Mouse (Mus musculus) adipocyte (in vitro differentiated cells): ENCODE measurements around the gene Slc35f6.
"Not testable (repeated sequence)": the region's sequence is repeated elsewhere in the genome, so short reads cannot be mapped to it uniquely, and the experiment has no call there.

ENCODE experiments used
- DNase-seq: peaks from one replicate; pipeline ENCODE4 v3.0.0-alpha.2; 2016; ENCODE audit warnings: low spot score

Gene Slc35f6

DNA sequence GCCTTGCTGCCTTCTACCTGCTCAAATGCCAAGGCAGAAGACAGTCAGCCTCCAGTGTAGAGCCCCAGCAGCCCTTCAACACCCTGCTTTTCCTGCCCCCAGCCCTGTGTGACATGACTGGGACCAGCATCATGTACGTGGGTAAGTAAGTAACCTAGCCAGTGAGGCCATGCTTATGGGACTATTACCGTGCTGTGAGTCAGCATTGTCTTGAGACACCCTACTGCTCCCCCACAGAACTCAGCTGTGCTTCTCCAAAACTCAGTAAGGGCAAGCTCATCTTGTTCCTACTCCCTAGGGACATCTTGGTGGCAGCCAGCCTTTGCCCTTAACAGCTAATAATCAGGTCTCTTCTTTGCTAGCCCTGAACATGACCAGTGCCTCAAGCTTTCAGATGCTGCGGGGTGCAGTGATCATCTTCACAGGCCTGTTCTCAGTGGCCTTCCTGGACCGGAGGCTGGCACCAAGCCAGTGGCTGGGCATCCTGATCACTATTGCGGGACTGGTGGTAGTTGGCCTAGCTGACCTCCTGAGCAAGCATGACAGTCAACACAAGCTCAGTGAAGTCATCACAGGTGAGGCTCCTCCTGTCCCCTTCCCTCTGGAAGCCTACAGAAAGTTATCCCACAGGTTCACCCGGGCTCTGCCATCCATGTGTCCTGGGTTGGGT is 7.9 kb downstream of the Slc35f6 start:
- DNase-seq = no peak

DNA sequence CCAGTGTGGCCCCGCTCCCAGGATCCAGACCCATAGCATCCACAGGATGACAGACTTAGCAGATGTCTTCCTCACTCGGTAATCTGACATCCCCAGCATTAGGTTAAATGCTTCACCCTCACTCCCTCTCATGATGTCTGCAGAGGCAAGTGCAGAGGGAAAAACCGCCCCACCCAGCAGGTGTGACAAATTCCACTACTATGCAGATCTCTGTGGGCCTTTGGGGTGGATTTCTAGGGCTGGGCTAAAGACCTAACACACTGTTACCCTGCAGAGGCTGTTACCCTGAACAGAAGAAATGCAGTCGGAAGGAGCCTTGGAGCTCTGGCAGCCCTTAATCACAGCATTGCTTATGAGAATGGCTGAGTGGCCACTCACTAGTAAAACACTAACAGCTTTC is 11.3 kb downstream of the Slc35f6 start:
- no peak for DNase-seq

DNA sequence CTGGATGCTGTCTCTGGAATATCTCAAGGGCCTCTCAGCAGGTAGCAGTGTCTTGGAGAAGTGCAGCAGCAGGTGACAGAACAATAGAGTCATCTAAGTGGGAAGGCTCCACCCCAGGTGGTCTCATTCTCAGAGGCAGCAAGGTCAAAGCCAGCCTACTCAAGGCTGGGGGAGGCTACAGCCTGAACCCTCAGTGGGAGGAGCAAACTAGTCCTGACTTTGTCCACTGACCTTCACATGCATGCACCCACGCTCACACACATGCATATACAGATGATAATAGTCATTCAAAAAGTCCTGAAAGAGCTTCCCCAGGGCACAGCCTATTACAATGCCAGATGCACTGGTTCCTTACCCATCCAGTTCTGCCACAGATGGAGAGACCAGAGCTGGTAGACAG is 12.5 kb downstream of the Slc35f6 start:
- DNase-seq = no peak

DNA sequence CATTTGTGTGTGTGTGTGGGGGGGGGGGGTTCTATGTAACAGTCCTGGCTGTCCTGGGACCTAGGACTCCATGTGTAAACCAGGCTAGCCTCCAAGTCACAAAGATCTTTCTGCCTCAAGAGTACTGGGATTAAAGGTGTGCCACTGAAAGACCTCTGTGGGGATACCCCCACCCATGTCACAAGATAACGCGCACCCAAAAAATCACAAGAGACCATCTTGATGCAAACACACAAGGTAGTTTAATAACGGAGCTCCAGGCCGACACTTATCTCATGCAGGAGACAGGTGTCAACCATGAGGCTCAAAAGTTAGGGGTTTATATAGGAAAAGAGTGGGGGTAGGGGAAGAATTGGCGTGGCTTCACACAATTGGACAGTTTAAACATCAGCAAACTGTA is 13.1 kb downstream of the Slc35f6 start:
- no peak for DNase-seq

DNA sequence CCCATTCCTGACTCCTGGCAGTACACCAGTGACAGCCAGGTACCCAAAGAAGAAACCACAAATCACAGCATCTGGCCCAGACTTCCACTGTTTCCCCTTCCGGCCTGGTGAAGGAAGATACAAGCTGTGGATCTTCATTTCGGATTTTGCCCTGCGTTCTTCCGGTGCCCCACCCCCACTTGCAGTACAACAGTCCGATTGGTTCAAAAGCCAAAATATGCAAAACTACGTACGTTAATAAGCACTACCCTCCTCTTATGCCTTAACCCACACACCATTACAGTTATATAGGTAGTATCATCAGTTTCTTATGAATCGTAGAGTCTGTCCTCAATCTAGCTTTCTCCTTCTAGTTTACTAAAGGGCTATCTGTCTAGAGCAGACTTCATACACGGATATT is 17.6 kb downstream of the Slc35f6 start:
- DNase-seq = no peak

DNA sequence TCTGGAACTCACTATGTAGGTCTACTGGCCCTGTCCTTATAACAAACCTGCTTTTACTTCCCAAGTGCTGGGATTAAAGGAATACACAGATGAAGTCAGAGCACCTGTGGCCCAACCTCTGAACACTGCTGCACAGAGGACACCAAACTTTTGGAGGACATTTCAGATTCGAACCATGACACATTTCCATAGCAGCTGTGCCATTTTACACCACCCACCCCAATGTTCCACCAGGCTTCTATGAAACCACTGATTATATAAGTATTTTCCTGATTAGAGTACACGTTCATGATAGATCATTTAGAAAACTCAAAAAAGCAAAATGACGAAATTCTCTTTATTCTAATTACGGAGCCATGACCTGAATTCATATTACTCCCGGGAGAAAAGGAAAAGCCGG is 18.2 kb downstream of the Slc35f6 start:
- no peak for DNase-seq

DNA sequence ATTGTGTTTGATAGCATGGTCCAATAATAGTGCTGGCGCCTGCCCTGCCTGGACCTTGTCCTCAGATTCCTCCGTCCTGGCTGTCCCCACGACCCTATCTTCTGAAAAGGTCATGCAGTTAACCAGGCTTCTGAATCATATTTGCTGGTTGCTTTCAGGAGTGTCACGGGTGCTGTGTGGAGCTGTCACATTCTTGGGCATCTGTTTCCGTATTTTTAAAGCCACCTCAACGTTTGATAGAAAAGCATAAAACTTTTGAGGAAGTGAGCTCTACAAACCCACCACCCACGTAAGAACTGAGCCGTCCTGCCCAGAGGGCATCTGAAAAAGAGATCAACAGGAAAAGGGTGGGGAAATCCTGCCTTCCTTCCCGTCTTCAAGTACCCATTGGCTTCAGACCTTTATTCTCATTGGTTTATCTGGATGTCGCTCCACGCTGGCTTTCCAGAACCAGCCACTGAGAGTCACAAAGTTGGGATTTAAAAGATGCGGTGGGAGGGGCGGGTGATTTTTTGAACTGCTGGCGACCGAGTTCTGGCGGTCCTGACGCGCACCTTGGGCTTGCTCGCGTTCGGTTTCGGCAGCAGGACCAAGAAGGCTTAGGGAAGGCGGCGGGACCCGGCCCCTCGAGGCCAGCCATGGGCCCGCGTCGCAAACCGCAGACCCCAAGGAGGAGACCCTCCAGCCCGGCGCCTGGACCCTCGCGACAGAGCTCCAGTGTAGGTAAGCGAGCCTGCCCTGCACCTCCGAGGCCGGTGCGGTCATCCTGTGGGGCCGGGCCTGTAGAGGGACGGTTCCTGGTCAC is 18.9 kb downstream of the Slc35f6 start, which contains the start of gene Cenpa:
Gene Cenpa, plus strand, starts transcription at position 387 of the 805 bp plus-strand sequence.
- peak; percentile 96 for DNase-seq

DNA sequence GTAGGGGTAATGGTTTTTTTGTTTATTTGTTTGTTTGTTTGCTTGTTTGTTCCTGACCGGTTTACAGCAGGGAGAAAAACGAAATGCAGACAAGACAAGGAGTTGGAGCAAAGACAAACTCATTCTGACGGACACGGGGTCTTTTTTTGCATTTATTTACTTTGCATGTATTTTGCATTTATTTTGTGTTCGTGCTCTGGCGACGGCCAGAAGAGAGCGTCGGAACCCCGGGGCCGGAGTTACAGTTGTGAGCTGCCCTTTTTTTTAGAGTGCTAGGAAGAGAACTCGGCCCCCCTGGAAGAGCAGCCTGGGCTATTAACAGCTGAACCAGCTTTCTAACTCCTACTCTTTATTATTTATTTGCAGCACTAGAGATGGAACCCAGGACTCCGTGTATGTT is 19.5 kb downstream of the Slc35f6 start:
- no peak for DNase-seq

DNA sequence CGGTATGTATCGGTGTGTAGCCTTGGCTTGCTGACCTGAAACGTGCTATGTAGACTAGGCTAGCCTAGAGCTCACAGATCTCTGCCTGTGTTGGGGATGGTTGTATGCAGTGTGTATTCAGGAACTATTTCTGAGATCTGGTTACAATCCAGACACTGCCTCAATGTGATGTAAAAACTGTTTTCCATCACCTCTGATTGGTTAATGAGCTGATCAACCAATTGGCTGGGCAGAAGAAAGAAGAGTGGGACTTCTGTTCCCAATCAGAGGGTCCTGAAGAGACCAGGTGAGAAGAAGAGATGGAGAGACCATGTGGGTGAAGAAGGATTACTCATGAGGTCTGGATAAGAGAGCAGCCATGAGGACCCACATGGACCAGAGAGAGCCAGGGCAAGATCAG is 20.0 kb downstream of the Slc35f6 start:
- no peak for DNase-seq

DNA sequence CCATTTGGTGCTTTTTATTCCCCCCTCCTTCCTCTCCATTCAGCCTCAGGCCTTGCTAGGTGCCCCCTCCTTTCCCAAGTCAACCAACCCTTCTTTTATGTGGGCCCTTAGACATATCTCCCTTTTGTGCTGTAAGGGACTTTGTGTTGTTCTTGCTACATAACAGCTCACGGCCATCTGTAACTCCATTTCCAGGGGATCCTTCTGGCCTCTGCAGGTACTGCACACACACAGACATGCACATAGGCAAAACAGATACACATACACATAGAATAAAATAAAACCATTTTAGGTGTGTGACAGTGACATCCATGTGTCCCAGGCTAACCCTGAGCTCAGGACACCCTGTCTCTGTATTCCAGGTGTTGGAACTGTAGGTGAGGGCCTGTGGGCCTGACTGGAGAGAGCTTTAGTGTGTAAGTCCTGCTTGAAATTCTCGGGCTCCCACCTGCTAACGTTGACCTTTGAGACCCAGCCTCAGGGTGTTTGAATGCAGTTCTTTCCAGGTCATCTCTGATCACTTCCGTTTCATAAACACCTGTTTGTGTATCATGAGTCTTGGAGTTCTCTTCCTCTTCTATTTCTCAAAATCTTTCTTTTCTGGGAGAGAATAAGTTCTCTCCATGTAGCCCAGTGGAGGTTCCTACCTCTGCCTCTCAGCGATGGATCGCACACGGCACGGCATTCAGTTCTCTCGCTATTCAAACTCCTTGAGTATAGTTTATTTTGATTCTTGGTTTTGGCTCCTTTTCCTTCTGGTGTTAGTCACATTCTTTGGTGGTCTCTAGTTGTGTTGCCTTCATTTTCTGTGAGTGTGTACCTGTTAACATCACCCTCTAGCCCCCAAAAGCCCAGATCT is 21.1 kb downstream of the Slc35f6 start:
- no peak for DNase-seq

DNA sequence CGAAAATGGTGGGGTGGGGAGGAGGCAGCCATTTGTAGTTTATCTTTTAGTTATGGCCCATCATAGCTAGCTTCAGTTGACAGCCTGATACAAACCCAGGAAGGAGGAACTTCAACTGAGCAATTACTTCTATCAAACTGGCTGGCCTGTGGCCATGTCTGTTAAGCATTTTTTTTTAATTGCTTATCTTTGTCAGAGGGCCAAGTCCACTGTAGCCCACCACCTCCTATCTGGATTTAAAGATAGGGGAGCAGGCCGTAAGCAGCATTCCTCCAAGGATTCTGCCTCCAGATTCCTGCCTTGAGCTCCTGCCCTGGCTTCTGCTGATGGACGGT is 21.7 kb downstream of the Slc35f6 start:
- no peak for DNase-seq

DNA sequence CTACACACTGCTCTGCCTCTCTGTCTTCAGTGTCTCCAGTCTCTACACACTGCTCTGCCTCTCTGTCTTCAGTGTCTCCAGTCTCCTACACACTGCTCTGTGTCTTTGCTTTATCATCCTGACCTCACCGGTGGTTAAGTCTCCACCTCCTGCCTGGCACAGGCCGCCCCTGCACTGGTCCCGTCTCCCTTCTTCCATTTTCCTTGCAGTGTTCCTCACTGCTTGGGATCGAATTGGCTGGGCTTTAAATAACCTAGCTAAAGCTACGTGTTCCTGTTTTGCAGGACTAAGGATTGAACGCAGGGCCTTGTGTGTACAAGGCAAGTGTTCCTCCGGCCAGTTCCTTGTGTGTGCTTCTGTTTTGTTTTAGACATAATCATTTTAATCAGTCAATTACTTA is 22.4 kb downstream of the Slc35f6 start:
- no peak for DNase-seq

DNA sequence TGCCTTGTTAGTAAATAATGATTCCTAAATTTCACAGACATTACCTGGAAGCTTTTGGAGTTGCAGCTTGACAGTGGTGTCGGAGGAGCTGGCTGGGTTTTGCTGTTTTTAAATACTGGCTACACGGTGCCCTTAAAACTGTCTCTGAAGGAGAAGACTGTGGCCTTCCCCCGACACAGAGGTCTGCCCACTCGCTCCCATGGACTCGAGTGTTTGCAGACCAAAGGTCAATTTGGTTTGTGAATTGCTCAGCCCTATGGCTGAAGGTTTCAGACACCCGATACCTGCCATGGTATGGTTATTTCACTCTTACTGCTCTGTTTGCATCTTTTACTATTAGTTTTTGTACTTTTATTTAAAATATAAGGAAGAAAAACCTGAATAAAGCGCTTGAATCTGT is 26.3 kb downstream of the Slc35f6 start:
- no peak for DNase-seq

DNA sequence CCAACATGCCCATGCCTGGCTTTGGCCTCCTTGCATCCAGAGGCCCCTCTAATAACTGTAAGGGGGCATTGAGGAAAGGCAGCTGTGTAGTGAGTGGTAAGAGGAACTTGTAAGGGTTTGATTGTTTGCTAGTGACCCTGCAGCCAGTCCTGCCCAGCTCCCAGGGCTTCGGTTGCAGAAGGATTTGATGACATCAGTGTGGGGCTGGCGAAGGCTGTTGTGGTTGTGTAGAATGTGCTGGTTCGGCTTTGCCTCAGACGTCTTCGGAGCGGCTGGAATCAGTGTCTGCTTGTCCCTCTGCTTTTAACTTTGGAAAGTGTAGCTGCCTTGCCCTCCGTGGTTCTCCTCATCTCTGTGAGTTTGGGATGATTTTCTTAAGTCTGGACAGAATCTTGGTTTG is 29.1 kb downstream of the Slc35f6 start:
- DNase-seq = no peak

DNA sequence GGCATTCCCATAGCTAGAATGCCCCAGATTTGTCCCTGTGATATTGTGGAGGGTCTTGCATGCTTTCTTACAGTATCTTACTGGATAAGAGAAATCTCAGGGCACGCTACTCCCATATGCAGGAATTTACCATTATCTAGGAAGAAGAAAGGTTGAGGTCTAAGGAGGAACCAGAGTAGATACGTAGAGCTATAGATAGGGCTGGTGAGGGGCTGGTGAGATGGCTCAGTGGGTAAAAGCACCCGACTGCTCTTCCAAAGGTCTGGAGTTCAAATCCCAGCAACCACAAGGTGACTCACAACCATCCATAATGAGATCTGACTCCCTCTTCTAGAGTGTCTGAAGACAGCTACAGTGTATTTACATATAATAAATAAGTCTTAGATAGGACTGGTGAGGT is 30.3 kb downstream of the Slc35f6 start:
- not testable (repeated sequence) for DNase-seq

DNA sequence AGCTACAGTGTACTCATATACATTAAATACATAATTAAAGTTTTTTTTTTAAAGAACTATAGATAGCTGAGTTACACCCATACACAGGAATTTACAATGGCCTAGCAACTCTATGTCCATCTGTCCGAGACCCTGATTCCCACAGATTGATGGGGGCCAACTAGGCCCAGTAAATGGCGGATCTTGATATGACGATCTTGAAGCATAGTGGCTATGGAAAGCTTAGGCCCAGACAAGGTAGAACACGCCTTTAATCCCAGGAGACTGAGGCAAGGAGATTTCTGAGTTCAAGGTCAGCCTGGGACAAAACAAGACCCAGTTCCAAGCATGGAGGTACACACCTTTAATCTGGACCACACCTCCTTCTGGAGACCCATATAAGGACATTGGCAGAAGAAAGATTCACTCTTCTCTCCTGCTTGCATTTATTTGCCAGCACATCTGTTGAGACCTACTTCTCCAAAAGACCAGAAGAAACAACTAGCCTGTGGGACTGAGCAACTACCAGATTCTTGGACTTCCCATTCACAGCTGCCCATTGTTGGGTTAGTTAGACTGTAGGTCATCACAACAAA is 31.1 kb downstream of the Slc35f6 start:
- no peak for DNase-seq

DNA sequence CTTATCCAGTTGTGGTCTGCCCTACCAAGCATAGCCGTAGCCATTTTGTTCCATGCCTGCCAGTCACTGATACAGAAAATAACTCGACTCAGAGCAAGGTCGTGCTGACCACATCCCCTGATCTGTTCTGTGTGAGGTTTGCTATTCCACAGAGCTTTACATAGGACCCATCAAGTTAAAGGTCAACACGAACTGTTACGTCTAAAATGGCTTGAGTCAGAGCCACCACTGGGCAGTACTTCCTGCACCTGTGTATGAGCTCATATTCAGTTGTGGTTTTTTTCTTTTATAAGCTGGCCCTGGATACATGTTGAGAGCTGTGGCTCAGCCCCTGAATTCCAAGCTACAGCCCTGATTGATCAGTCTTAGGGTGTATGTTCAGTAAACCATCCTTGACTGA is 31.9 kb downstream of the Slc35f6 start:
- DNase-seq = no peak

DNA sequence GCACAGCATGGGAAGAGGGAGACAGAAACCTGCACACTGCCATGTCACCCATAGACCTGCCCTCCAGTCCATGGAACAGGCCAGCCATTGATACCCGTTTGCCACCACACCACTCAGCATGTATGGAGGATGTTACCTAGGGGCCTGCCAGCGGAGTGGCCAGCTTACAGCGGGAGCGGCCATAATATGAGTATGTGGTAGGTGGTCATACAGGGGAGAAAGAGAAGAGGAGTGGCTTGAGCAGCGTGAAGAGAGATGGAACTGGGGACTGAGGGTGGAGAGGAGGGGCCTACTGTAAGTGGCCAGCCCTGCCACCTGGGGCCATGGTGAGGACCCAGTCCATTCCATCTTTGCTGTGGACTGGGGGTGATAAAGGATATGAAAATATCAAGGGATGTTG is 34.2 kb downstream of the Slc35f6 start:
- no peak for DNase-seq

DNA sequence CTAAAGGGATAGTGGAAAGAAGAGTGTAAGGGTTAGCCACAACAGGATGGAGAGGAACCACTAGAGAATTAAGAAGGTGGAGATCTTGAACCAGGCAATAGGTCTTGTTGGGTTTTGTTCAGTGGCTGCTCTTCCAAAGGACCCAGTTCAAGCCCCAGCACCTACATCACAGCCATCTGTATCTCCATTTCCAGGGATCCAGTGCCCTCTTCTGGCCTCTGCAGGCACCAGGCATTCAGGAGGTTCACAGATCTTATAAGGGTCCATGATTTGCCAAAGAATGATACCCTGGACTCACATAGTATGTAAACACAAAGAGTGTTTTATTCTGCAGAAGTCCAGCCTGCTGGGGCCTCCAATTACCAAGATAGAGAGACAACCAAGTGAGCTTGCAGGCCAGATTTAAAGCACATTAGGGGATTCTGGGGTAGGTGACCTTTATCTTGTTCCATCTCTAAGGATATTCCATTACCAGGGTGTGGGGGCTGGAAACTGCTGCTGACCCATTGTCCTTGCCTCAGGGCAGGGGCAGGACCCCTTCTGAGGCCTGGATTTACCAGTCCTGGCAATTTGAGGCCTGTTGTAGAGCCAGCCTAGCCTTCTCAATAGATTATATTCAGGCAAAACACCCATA is 35.4 kb downstream of the Slc35f6 start:
- no peak for DNase-seq

DNA sequence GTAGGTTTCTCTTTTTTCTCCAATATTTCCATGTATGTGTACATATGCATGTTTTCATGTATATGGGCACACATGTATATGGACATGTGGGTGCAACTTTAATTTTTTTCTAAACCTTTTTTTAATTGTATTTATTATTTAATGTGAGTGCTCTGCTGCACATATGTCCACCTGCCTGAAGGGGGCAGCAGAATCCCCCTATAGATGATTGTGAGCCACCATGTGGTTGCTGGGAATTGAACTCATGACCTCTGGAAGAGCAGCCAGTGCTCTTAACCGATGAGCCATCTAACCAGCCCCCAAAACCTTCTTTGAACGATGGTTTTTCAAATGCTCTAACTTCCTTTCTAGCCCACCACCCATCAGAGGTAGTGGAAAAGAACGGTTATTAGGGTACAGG is 36.3 kb downstream of the Slc35f6 start:
- no peak for DNase-seq

DNA sequence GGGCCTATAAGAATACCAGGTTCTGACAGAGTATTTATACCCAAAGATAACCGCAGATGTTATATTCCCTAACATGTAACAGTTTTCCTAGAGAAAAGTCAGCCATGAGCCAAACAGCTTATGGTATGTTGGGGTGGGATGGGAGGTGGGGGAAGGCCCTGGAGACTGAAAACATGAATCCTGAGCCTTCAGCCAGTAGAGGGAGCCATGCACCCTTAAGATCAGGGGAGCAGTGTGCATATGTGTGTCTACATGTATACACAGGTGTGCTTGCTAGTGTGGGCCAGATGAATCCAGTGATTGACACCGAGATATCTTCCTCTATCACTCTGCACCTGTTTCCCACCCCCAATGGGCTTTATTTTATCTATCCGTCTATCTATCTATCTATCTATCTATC is 39.0 kb downstream of the Slc35f6 start:
- no peak for DNase-seq

DNA sequence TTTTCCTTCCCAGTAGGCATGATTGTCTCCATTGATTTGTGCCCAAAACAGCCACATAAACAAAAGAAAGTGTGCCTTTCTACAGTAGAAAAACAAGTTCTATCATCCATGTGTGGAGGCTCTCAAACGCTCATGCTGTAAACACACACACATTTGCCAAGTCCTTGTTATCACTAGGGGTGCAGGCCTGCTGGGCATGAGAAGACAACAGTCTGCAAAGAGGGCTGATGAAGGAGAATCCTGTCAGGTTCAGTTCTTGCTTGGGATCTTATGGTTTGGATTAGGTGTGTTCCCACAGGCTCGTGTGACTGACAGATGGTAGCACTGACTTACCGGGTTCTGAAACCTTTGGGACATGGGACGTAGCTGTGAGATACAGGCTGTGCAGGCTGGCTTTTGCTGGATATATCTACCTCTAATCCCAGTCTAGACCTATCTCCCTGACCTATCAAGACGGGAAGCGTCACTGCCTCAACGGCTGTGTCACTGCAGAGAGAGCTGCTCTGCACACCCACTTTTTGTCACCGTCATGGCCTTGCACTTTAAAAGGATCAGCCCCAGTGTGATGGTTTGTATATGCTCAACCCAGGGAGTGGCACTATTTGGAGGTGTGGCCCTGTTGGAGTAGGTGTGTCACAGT is 52.7 kb downstream of the Slc35f6 start:
- no peak for DNase-seq
